ENCODE assay signal across 9 mouse cellular contexts in the genomic region with DNA sequence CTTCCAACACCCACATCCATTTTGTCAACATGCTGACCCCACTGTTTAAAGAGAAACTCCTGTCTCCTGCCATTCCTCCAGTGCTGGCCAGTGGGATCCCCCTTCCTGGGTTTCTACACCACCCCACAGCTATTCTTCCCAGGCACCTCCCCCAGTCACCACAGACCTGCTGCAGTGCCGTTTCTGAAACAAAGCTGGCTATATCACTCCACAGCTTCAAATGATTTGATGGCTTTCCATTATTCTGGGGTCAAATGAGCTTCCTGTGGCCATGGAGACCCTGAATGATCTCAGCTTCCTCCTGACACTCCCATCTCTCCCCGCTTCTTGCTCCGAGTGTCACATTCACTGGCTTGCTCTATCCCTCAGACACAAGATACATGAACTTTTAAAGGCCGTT. TPM values are rescaled to one million over a fixed set of nuclear protein-coding genes. Genes with fewer than 3 reads are reported as not detected.
DNase-seq lines count a peak whose midpoint lies in the region; ATAC-seq lines count a peak whose summit lies in the region.
"Had no signal": no experiment of that assay in that cellular context is flagged by ENCODE, and none has a peak within 500 bp of the region (broad histone marks: within the 10 kb centered on the region; RNA-seq: fewer than 3 reads in every experiment).

No protein-coding gene starts in this region.

- H3K4me2 ChIP-seq in kidney, embryonic 14.5 days (replicated peaks; ENCODE audit: low read depth, low read length): peak overlapping the region; percentile 70
- peak overlapping the region; percentile 77 for H3K4me2 ChIP-seq in embryonic facial prominence, embryonic 14.5 days (ENCODE audit: low read depth, low read length)
- H3K4me2 ChIP-seq in hindbrain, embryonic 13.5 days: peak overlapping the region; percentile 94
- H3K4me2 ChIP-seq in midbrain, embryonic 15.5 days: peak overlapping the region; percentile 68

- H3K36me3 ChIP-seq in kidney, embryonic 14.5 days (ENCODE audit: control insufficient read depth, insufficient read depth, low read length): peaks cover 28% of the 10 kb centered on the region
- H3K36me3 ChIP-seq in embryonic facial prominence, embryonic 14.5 days (ENCODE audit: control insufficient read depth, insufficient read depth, low read length): peaks cover 39% of the 10 kb centered on the region
- peaks cover 50% of the 10 kb centered on the region for H3K36me3 ChIP-seq in hindbrain, embryonic 13.5 days
- peaks cover 29% of the 10 kb centered on the region; the same call in 1 of the 2 replicates for H3K36me3 ChIP-seq in midbrain, embryonic 15.5 days (replicated peaks)

- H3K4me3 ChIP-seq in kidney, embryonic 14.5 days (ENCODE audit: low read length): no peak overlapping the region
- peak overlapping the region; percentile 4; the same call in 1 of the 2 replicates for H3K4me3 ChIP-seq in embryonic facial prominence, embryonic 14.5 days (ENCODE audit: low read depth, low read length)
- peak overlapping the region; percentile 90 for H3K4me3 ChIP-seq in hindbrain, embryonic 13.5 days
- peak overlapping the region; percentile 86 for H3K4me3 ChIP-seq in midbrain, embryonic 15.5 days

- DNase-seq in kidney, postnatal 14 days: no peak
- no peak for DNase-seq in embryonic facial prominence, embryonic 14.5 days (ENCODE audit: low spot score)
- no peak for DNase-seq in left cerebral cortex, adult 9 months (ENCODE audit: low spot score in 2 of 2)
- no peak for DNase-seq in frontal cortex, postnatal 14 days (ENCODE audit: low spot score in 2 of 2)
- DNase-seq: cerebellum, adult 11-12 months; thymus, postnatal 14 days had no signal

- 13% methylated on average over 4 of the region's 4 CpGs for WGBS in kidney, embryonic 14.5 days
- 18% methylated on average over 4 of the region's 4 CpGs for WGBS in embryonic facial prominence, embryonic 14.5 days
- 9% methylated on average over 4 of the region's 4 CpGs for WGBS in hindbrain, embryonic 13.5 days
- 14% methylated on average over 4 of the region's 4 CpGs for WGBS in midbrain, embryonic 15.5 days

- no peak overlapping the region for H3K9ac ChIP-seq in kidney, embryonic 14.5 days (ENCODE audit: low read depth, low read length)
- H3K9ac ChIP-seq in embryonic facial prominence, embryonic 14.5 days (ENCODE audit: low read depth, low read length): peak overlapping the region; percentile 37; the same call in 1 of the 2 replicates
- peak overlapping the region; percentile 63 for H3K9ac ChIP-seq in hindbrain, embryonic 13.5 days
- 0 out of 2 replicates have a peak overlapping the region, but pooled peaks have one; percentile 3 for H3K9ac ChIP-seq in midbrain, embryonic 15.5 days

- ATAC-seq in kidney, embryonic 14.5 days (ENCODE audit: low FRiP score, low TSS enrichment): no peak
- no peak for ATAC-seq in embryonic facial prominence, embryonic 14.5 days (ENCODE audit: low read depth)
- ATAC-seq in hindbrain, embryonic 13.5 days (ENCODE audit: low FRiP score): no peak
- no peak for ATAC-seq in midbrain, embryonic 15.5 days (replicated peaks)

- H3K4me1 ChIP-seq in kidney, embryonic 14.5 days (ENCODE audit: control insufficient read depth, insufficient read depth, low read length): peaks cover 26% of the 10 kb centered on the region
- peaks cover 38% of the 10 kb centered on the region for H3K4me1 ChIP-seq in embryonic facial prominence, embryonic 14.5 days (ENCODE audit: control insufficient read depth, insufficient read depth, low read length)
- peaks cover 75% of the 10 kb centered on the region for H3K4me1 ChIP-seq in hindbrain, embryonic 13.5 days (replicated peaks)
- H3K4me1 ChIP-seq in midbrain, embryonic 15.5 days: peaks cover 54% of the 10 kb centered on the region

- no peaks in the 10 kb centered on the region for H3K27me3 ChIP-seq in kidney, embryonic 14.5 days (ENCODE audit: control insufficient read depth, insufficient read depth, low read length)
- no peaks in the 10 kb centered on the region for H3K27me3 ChIP-seq in embryonic facial prominence, embryonic 14.5 days (replicated peaks; ENCODE audit: control insufficient read depth, insufficient read depth, low read length)
- no peaks in the 10 kb centered on the region for H3K27me3 ChIP-seq in hindbrain, embryonic 13.5 days
- H3K27me3 ChIP-seq in midbrain, embryonic 15.5 days (replicated peaks): no peaks in the 10 kb centered on the region

- no peaks in the 10 kb centered on the region for H3K9me3 ChIP-seq in kidney, embryonic 14.5 days (ENCODE audit: control insufficient read depth, low read length)
- no peaks in the 10 kb centered on the region for H3K9me3 ChIP-seq in embryonic facial prominence, embryonic 14.5 days (ENCODE audit: control insufficient read depth, low read length)
- no peaks in the 10 kb centered on the region for H3K9me3 ChIP-seq in hindbrain, embryonic 13.5 days
- no peaks in the 10 kb centered on the region for H3K9me3 ChIP-seq in midbrain, embryonic 15.5 days

- no peak overlapping the region; the same call in 1 of the 2 replicates for H3K27ac ChIP-seq in kidney, embryonic 14.5 days (ENCODE audit: low read depth, low read length)
- no peak overlapping the region for H3K27ac ChIP-seq in embryonic facial prominence, embryonic 14.5 days (replicated peaks; ENCODE audit: low read depth, low read length)
- H3K27ac ChIP-seq in hindbrain, embryonic 13.5 days: peak overlapping the region; percentile 59; the same call in 1 of the 2 replicates
- no peak overlapping the region for H3K27ac ChIP-seq in midbrain, embryonic 15.5 days

RNA-seq across cellular contexts. Expression of gene Dchs1, which starts 2.9 kb away (rescaled TPM):
- polyA plus RNA-seq in kidney, embryonic 14.5 days (2014; fragmentation: Nextera tagmentation; extraction: Ambion mirVana): 13.1 and 19.0 TPM in 2 replicates
- 21.2 and 24.1 TPM in 2 replicates for polyA plus RNA-seq in embryonic facial prominence, embryonic 14.5 days (2014; fragmentation: Nextera tagmentation; extraction: Ambion mirVana)
- polyA plus RNA-seq in hindbrain, embryonic 13.5 days (2015; fragmentation: Nextera tagmentation; extraction: Ambion mirVana): 15.8 and 16.1 TPM in 2 replicates
- polyA plus RNA-seq in midbrain, embryonic 15.5 days (2015; fragmentation: Nextera tagmentation; extraction: Ambion mirVana): 17.9 and 19.0 TPM in 2 replicates

RNA-seq across cellular contexts. Expression of gene Mrpl17, which starts 26.3 kb away (rescaled TPM):
- polyA plus RNA-seq in kidney, embryonic 14.5 days (2014; fragmentation: Nextera tagmentation; extraction: Ambion mirVana): 434 and 459 TPM in 2 replicates
- 333 and 347 TPM in 2 replicates for polyA plus RNA-seq in embryonic facial prominence, embryonic 14.5 days (2014; fragmentation: Nextera tagmentation; extraction: Ambion mirVana)
- polyA plus RNA-seq in hindbrain, embryonic 13.5 days (2015; fragmentation: Nextera tagmentation; extraction: Ambion mirVana): 210 and 219 TPM in 2 replicates
- polyA plus RNA-seq in midbrain, embryonic 15.5 days (2015; fragmentation: Nextera tagmentation; extraction: Ambion mirVana): 173 and 175 TPM in 2 replicates

RNA-seq across cellular contexts. Expression of gene Tpp1, which starts 32.5 kb away (rescaled TPM):
- polyA plus RNA-seq in kidney, embryonic 14.5 days (2014; fragmentation: Nextera tagmentation; extraction: Ambion mirVana): 58.0 and 86.4 TPM in 2 replicates
- polyA plus RNA-seq in embryonic facial prominence, embryonic 14.5 days (2014; fragmentation: Nextera tagmentation; extraction: Ambion mirVana): 79.6 and 80.6 TPM in 2 replicates
- polyA plus RNA-seq in hindbrain, embryonic 13.5 days (2015; fragmentation: Nextera tagmentation; extraction: Ambion mirVana): 39.9 and 46.8 TPM in 2 replicates
- 38.7 and 43.4 TPM in 2 replicates for polyA plus RNA-seq in midbrain, embryonic 15.5 days (2015; fragmentation: Nextera tagmentation; extraction: Ambion mirVana)

RNA-seq across cellular contexts. Expression of gene Taf10, which starts 40.4 kb away (rescaled TPM):
- 180 and 241 TPM in 2 replicates for polyA plus RNA-seq in kidney, embryonic 14.5 days (2014; fragmentation: Nextera tagmentation; extraction: Ambion mirVana)
- polyA plus RNA-seq in embryonic facial prominence, embryonic 14.5 days (2014; fragmentation: Nextera tagmentation; extraction: Ambion mirVana): 163 and 166 TPM in 2 replicates
- 111 and 122 TPM in 2 replicates for polyA plus RNA-seq in hindbrain, embryonic 13.5 days (2015; fragmentation: Nextera tagmentation; extraction: Ambion mirVana)
- 89.7 and 99.0 TPM in 2 replicates for polyA plus RNA-seq in midbrain, embryonic 15.5 days (2015; fragmentation: Nextera tagmentation; extraction: Ambion mirVana)

RNA-seq across cellular contexts. Expression of gene Rrp8, which starts 47.4 kb away (rescaled TPM):
- 28.5 and 46.7 TPM in 2 replicates for polyA plus RNA-seq in kidney, embryonic 14.5 days (2014; fragmentation: Nextera tagmentation; extraction: Ambion mirVana)
- polyA plus RNA-seq in embryonic facial prominence, embryonic 14.5 days (2014; fragmentation: Nextera tagmentation; extraction: Ambion mirVana): 30.9 and 31.2 TPM in 2 replicates
- polyA plus RNA-seq in hindbrain, embryonic 13.5 days (2015; fragmentation: Nextera tagmentation; extraction: Ambion mirVana): 25.8 and 28.0 TPM in 2 replicates
- 22.4 and 22.9 TPM in 2 replicates for polyA plus RNA-seq in midbrain, embryonic 15.5 days (2015; fragmentation: Nextera tagmentation; extraction: Ambion mirVana)
